Mouse (Mus musculus) liver, embryonic 14.5 days (tissue): ENCODE measurements around the gene Zbed6.

ENCODE experiments used
- CTCF ChIP-seq: IDR thresholded peaks from 2 replicates; pipeline ENCODE4 v1.5.1; 2016; ENCODE audit warnings: antibody characterized with exemption, low read depth, control low read depth
- EP300 ChIP-seq: IDR thresholded peaks from 2 replicates; pipeline ENCODE4 v1.6.1; 2016; ENCODE audit warnings: antibody characterized with exemption, low read depth

- TF ChIP-seq CTCF (no peak), EP300 (no peak)
Observed at GRCm38 (mm10) chr1:133692195-133692594, 31.5 kb upstream of the Zbed6 start.
